Mouse (Mus musculus) testis, adult 2 months (tissue): ENCODE measurements around the gene Trabd.

Experiments used
- CTCF ChIP-seq: fragments of 200-500 bp; IDR thresholded peaks from 2 replicates; pipeline ENCODE4 v1.5.1; 2012; ENCODE audit warnings: low read depth, mild to moderate bottlenecking, inconsistent platforms, low read length, moderate library complexity; ENCODE audit not compliant: control insufficient read depth, insufficient read depth, insufficient replicate concordance
- POLR2A ChIP-seq: fragments of 200-500 bp; IDR thresholded peaks from 2 replicates; pipeline ENCODE4 v1.6.1; 2012; ENCODE audit warnings: low read depth, mild to moderate bottlenecking, inconsistent platforms, low read length, moderate library complexity; ENCODE audit not compliant: control insufficient read depth

DNA sequence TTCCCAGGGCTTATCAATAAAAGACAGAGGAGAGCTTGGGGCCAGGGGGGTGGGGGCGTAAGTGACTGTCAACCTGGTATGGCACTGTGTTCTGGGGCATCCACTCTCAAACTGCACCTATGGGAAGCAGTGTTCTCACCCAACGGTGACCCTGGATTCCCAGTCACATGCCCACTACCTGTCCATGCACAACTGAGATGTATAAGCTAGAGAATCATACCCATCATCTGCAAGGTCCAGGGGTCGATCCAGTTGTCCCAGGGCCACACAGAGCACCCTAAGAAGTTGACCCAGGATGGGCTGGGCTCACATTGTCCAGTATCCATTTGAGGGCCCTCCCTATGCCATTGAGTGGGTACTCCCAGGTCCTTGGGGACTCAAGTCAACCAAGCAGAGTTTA lies 49.4 kb downstream of the Trabd start:
- TF ChIP-seq CTCF = no peak
- TF ChIP-seq POLR2A = no peak
